Mouse (Mus musculus) stomach, postnatal 0 days (tissue): ENCODE data around the gene Gm10720. TPM values are rescaled to one million over a fixed set of nuclear protein-coding genes. Genes with fewer than 3 reads are reported as not detected.
"Not testable (repeated sequence)": the region's sequence is repeated elsewhere in the genome, so short reads cannot be mapped to it uniquely, and the experiment has no call there.

Source experiments
- ATAC-seq: fragments of 200-750 bp; cut with Nextera tagmentation; 2 replicates; pipeline ENCODE4 v1.8.0; 2017; ENCODE audit not compliant: low FRiP score, low TSS enrichment
- DNase-seq: peaks from one replicate; pipeline ENCODE4 v3.0.0-alpha.2; 2016; ENCODE audit warnings: low spot score
- H3K27ac ChIP-seq: fragments of 300-500 bp; sonication (generic); replicated peaks from 2 replicates; pipeline ENCODE4 v1.5.1; 2014; ENCODE audit warnings: mild to moderate bottlenecking, control low read depth
- H3K27me3 ChIP-seq: fragments of 300-500 bp; sonication (generic); 2 replicates; pipeline ENCODE4 v1.6.1; 2014; ENCODE audit warnings: low read length; ENCODE audit not compliant: control insufficient read depth, insufficient read depth
- H3K36me3 ChIP-seq: fragments of 300-500 bp; sonication (generic); 2 replicates; pipeline ENCODE4 v1.6.1; 2014; ENCODE audit warnings: low read length, mixed read lengths; ENCODE audit not compliant: control insufficient read depth, insufficient read depth
- H3K4me1 ChIP-seq: fragments of 300-500 bp; sonication (generic); replicated peaks from 2 replicates; pipeline ENCODE4 v1.6.1; 2014; ENCODE audit warnings: antibody characterized with exemption; ENCODE audit not compliant: control insufficient read depth, insufficient read depth
- H3K4me2 ChIP-seq: fragments of 300-500 bp; sonication (generic); replicated peaks from 2 replicates; pipeline ENCODE4 v1.6.1; 2014; ENCODE audit warnings: low read depth, mild to moderate bottlenecking, control low read depth, moderate library complexity
- H3K4me3 ChIP-seq: fragments of 300-500 bp; sonication (generic); 2 replicates; pipeline ENCODE4 v1.5.1; 2014; ENCODE audit warnings: low read depth, low read length, control low read depth
- H3K9ac ChIP-seq: fragments of 300-500 bp; sonication (generic); 2 replicates; pipeline ENCODE4 v1.6.1; 2014; ENCODE audit warnings: mild to moderate bottlenecking, low read length, control low read depth, mixed read lengths
- H3K9me3 ChIP-seq: fragments of 300-500 bp; sonication (generic); 2 replicates; pipeline ENCODE4 v1.6.1; 2016; ENCODE audit warnings: low read length; ENCODE audit not compliant: control insufficient read depth
- WGBS: fragments of 180-500 bp; shearing (Covaris S2); extraction: QIAGEN DNeasy Blood & Tissue Kit; methylation state at CpG from one replicate; pipeline ENCODE4 v1.1.7; 2014; 5-methylcytosine and 5-hydroxymethylcytosine counted together
- microRNA-seq: library from miRNA; unstranded; fragments of <30 nt; microRNA quantifications from one replicate; pipeline ENCODE4, GENCODE M21; 2016
- polyA plus RNA-seq: library from polyadenylated mRNA; unstranded; fragments of >200 nt; fragmentation: Nextera tagmentation; extraction: Ambion mirVana; gene quantifications from 2 replicates; pipeline ENCODE4 v1.2.1, GENCODE M21; 2015

Gm10720 gene
- polyA plus RNA-seq, 1 experiment from 2014 or later, result not detected

DNA sequence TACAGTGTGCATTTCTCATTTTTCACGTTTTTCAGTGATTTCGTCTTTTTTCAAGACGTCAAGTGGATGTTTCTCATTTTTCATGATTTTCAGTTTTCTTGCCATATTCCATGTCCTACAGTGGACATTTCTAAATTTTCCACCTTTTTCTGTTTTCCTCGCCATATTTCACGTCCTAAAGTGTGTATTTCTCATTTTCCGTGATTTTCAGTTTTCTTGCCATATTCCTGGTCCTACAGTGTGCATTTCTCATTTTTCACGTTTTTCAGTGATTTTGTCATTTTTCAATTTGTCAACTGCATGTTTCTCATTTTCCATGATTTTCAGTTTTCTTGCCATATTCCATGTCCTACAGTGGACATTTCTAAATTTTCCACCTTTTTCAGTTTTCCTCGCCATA, 18.8 kb downstream of the Gm10720 start, which contains the start of gene Gm17535:
Gene Gm17535 (plus strand): TSS at position 301 of the 400 bp plus-strand sequence.
- H3K36me3 ChIP-seq, H3K4me3 ChIP-seq, H3K4me1 ChIP-seq, H3K27ac ChIP-seq, H3K9me3 ChIP-seq, DNase-seq, H3K4me2 ChIP-seq, H3K9ac ChIP-seq, ATAC-seq, H3K27me3 ChIP-seq: not testable (repeated sequence)
- no CpG with 5 or more reads among the region's 8 CpGs for WGBS

GRCm38 (mm10) chr9:3036577-3036976, 21.1 kb downstream of the Gm10720 start, which contains the start of gene Gm10715:
Gene Gm10715, plus strand, starts transcription at chr9:3036877.
- not testable (repeated sequence) for H3K4me2 ChIP-seq, H3K36me3 ChIP-seq, H3K4me3 ChIP-seq, H3K27ac ChIP-seq, ATAC-seq, H3K27me3 ChIP-seq, H3K4me1 ChIP-seq, H3K9ac ChIP-seq, DNase-seq, H3K9me3 ChIP-seq
- WGBS, result 73% methylated on average over 6 of the region's 8 CpGs

- not testable (repeated sequence) for H3K27ac ChIP-seq, DNase-seq, H3K9me3 ChIP-seq, H3K36me3 ChIP-seq, H3K27me3 ChIP-seq, H3K4me3 ChIP-seq, H3K4me1 ChIP-seq, H3K4me2 ChIP-seq, ATAC-seq, H3K9ac ChIP-seq
- 65% methylated on average over 4 of the region's 4 CpGs for WGBS
These were observed 22.7 kb downstream of the Gm10720 start for GRCm38 (mm10) chr9:3038161-3038560.

Small RNAs within 50 kb of the gene (microRNA-seq; reads per million reads assigned to microRNA genes)
- not detected for gene Mir101c

Other genes with a start within 250 kb of the Gm10720 start
- 2.9 TPM in 1 of 2 replicates, not detected in the other for gene Gm10722, start 14.7 kb upstream of the Gm10720 start, polyA plus RNA-seq
- 10.8 TPM in 1 of 2 replicates, not detected in the other for gene Gm11168, start 12.3 kb upstream of the Gm10720 start, polyA plus RNA-seq
- gene Gm10721, start 2.5 kb upstream of the Gm10720 start, polyA plus RNA-seq, result 34.5 TPM in 1 of 2 replicates, not detected in the other
- gene Gm10719, start 1.8 kb downstream of the Gm10720 start, polyA plus RNA-seq, result 20.3 TPM in 1 of 2 replicates, not detected in the other
- gene Gm10718, start 7.9 kb downstream of the Gm10720 start, polyA plus RNA-seq, result 0.93 and 80.3 TPM in 2 replicates
- 0.32 and 21.1 TPM in 2 replicates for gene Gm10717, start 9.8 kb downstream of the Gm10720 start, polyA plus RNA-seq
- gene Gm17535, start 18.9 kb downstream of the Gm10720 start, polyA plus RNA-seq, result 2.1 TPM in 1 of 2 replicates, not detected in the other
- 0.48 TPM in 1 of 2 replicates, not detected in the other for gene Gm10715, start 21.2 kb downstream of the Gm10720 start, polyA plus RNA-seq